8 mouse cellular contexts compared by ENCODE assay signal in the genomic region with DNA sequence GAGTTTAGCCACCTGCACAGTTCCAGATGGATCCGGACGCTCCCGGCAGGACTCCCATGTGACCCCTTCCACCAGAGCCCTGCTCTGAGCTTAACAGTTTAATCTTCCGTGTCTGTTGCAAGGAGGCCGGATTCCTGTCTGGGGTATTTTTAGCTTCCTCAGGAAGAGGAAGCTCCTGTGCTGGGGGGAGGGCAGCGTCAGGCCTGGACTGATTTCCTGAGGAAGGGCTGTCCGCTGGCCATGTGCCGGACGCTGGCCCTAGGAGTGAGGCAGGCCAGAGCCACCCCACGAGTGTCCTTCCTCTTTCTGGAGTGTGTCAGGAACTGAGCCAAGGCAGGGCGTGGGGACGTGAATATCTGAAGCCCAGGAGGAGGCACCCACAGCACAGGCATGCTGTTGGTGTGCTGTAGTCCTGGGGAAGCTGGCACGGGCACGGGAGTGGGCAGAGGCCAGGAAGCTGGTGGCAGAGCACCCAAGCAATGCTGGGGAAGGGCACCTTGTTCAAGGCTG. TPM values are rescaled to one million over a fixed set of nuclear protein-coding genes. Genes with fewer than 3 reads are reported as not detected.
A peak's percentile ranks its signal among the peaks of the same experiment; 100 is the strongest.
DNase-seq lines count a peak whose midpoint lies in the region; ATAC-seq and TF ChIP-seq lines count a peak whose summit lies in the region.

No protein-coding gene starts in this region.

- H3K9me3 ChIP-seq in hindbrain, embryonic 14.5 days (ENCODE audit: control insufficient read depth, low read length), result no peaks in the 10 kb centered on the region

- ATAC-seq in hindbrain, embryonic 14.5 days (ENCODE audit: low FRiP score), result no peak

- H3K27ac ChIP-seq in gastrocnemius, adult 2 months, result peak overlapping the region; percentile 95
- peak overlapping the region; percentile 57; the same call in 1 of the 2 replicates for H3K27ac ChIP-seq in hindbrain, embryonic 14.5 days

- DNase-seq in ZHBTc4 (ENCODE audit: low read depth, low spot score), result peak; percentile 72
- DNase-seq in cerebellum, adult 9-11 months, result peak; percentile 92
- DNase-seq in gastrocnemius, adult 2 months, result peak; percentile 93
- DNase-seq in hindbrain, embryonic 14.5 days (ENCODE audit: low spot score), result no peak
- DNase-seq in left cerebral cortex, postnatal 10 days (ENCODE audit: extremely low spot score in 1 of 2, low spot score in 2 of 2), result peak; percentile 67 to 96
- DNase-seq in lung, postnatal 4 days, result peak; percentile 93 to 97
- peak; percentile 85 for DNase-seq in retina, postnatal 1 day
- no peak for DNase-seq in c-Kit-positive CD71-positive TER-119-positive erythroid progenitor cells, embryonic 14.5 days (ENCODE audit: low spot score)

- 45% methylated on average over 14 of the region's 14 CpGs for WGBS in hindbrain, embryonic 14.5 days

- peak overlapping the region; percentile 39; the same call in 1 of the 2 replicates for H3K9ac ChIP-seq in hindbrain, embryonic 14.5 days

- intact Hi-C loops in gastrocnemius, adult 2 months (cut with DNase I), result loop anchor here (2.0 to 5.0 kb wide), 2 partner anchors 52 to 147 kb away; no protein-coding TSS in a partner anchor
- intact Hi-C loops in left cerebral cortex, postnatal 10 days (cut with DNase I), result no loop called here

- H3K4me2 ChIP-seq in hindbrain, embryonic 14.5 days (replicated peaks), result no peak overlapping the region

- H3K27me3 ChIP-seq in hindbrain, embryonic 14.5 days (ENCODE audit: control insufficient read depth, insufficient read depth, low read length), result no peaks in the 10 kb centered on the region

- peak; percentile 14; the same call in 1 of the 2 replicates for TF ChIP-seq CTCF in gastrocnemius, adult 2 months (IDR thresholded peaks at IDR 0.05)

- H3K36me3 ChIP-seq in hindbrain, embryonic 14.5 days (replicated peaks; ENCODE audit: control insufficient read depth, insufficient read depth), result peaks cover 23% of the 10 kb centered on the region

- H3K4me1 ChIP-seq in hindbrain, embryonic 14.5 days (replicated peaks; ENCODE audit: control insufficient read depth, insufficient read depth, low read length), result peaks cover 30% of the 10 kb centered on the region

- peak overlapping the region; percentile 60 for H3K4me3 ChIP-seq in gastrocnemius, adult 2 months
- H3K4me3 ChIP-seq in hindbrain, embryonic 14.5 days (replicated peaks; ENCODE audit: low read length), result no peak overlapping the region

RNA-seq across cellular contexts. Expression of a gene that starts 36.3 kb away (rescaled TPM):
- total RNA-seq in gastrocnemius, adult 2 months (2021), result 100 to 1,000 TPM; 236 to 647 TPM
- 198 and 205 TPM in 2 replicates for polyA plus RNA-seq in hindbrain, embryonic 14.5 days (2014; fragmentation: Nextera tagmentation; extraction: Ambion mirVana)
- 10 to 100 TPM; 44.8 to 45.6 TPM for total RNA-seq in left cerebral cortex, postnatal 10 days (2021)

RNA-seq across cellular contexts. Expression of a gene that starts 54.2 kb away (rescaled TPM):
- 10 to 100 TPM; 21.5 to 37.5 TPM for total RNA-seq in gastrocnemius, adult 2 months (2021)
- 14.7 and 17.5 TPM in 2 replicates for polyA plus RNA-seq in hindbrain, embryonic 14.5 days (2014; fragmentation: Nextera tagmentation; extraction: Ambion mirVana)
- total RNA-seq in left cerebral cortex, postnatal 10 days (2021), result 10 to 100 TPM; 15.8 to 16.7 TPM

Comparison
In these comparisons a context has a peak if more than half of its experiments do, and no peak if none do; other contexts are left out.
1. DNase-seq: peak in ZHBTc4 (single experiment), cerebellum, adult 9-11 months (single experiment), gastrocnemius, adult 2 months (single experiment), left cerebral cortex, postnatal 10 days (2 of 2), lung, postnatal 4 days (2 of 2) and retina, postnatal 1 day (single experiment); none in hindbrain, embryonic 14.5 days (single experiment) and c-Kit-positive CD71-positive TER-119-positive erythroid progenitor cells, embryonic 14.5 days (single experiment).
2. RNA of a gene that starts 36.3 kb away (total RNA-seq): 236 to 647 TPM in gastrocnemius, adult 2 months; 44.8 to 45.6 TPM in left cerebral cortex, postnatal 10 days; every median in the first group is over 4 times any median in the second.